Mouse (Mus musculus) erythroblast, adult 5-6 weeks (primary cell): ENCODE measurements around the gene Jade1. TPM values are rescaled to one million over a fixed set of nuclear protein-coding genes. Genes with fewer than 3 reads are reported as not detected.

ENCODE experiments used
- ATAC-seq: replicated peaks from 2 replicates; pipeline ENCODE4 v1.8.0; 2016; ENCODE audit warnings: moderate number of reproducible peaks, mild to moderate bottlenecking, moderate TSS enrichment, inconsistent platforms; ENCODE audit not compliant: poor library complexity, low FRiP score, severe bottlenecking
- total RNA-seq, 2 experiments: library from RNA; stranded (forward) in 1 of 2; stranded (reverse) in 1 of 2; fragments of 150-400 nt in 1 of 2; fragments of 200-764, 138-1000 nt in 1 of 2; gene quantifications; 2 replicates each; pipeline versions ENCODE4 v1.2.3 to v1.2.4; 2015 to 2017; ENCODE audit warnings: low replicate concordance in 2 of 2

Jade1 gene
- 11.9 and 14.4 TPM in 2 replicates for total RNA-seq (2015; ENCODE audit: low replicate concordance)
- total RNA-seq (2017; ENCODE audit: low replicate concordance), result 23.9 and 35.4 TPM in 2 replicates

- ATAC-seq, result no peak
These were observed at the start of gene Jade1 for GRCm38 (mm10) chr3:41555491-41556381. Jade1 (plus strand) TSS chr3:41555731.

GRCm38 (mm10) chr3:41509441-41509840 lies 46.1 kb upstream of the Jade1 start:
- ATAC-seq, result no peak

GRCm38 (mm10) chr3:41510191-41510590 lies 45.3 kb upstream of the Jade1 start:
- ATAC-seq, result no peak

GRCm38 (mm10) chr3:41510750-41511149 lies 44.8 kb upstream of the Jade1 start:
- no peak for ATAC-seq

GRCm38 (mm10) chr3:41514003-41514402 lies 41.5 kb upstream of the Jade1 start:
- ATAC-seq, result no peak

GRCm38 (mm10) chr3:41514683-41515305 lies 40.7 kb upstream of the Jade1 start:
- no peak for ATAC-seq

- no peak for ATAC-seq
These were observed 38.5 kb upstream of the Jade1 start for GRCm38 (mm10) chr3:41516961-41517518.

- no peak for ATAC-seq
These were observed 34.6 kb upstream of the Jade1 start for GRCm38 (mm10) chr3:41520925-41521324.

- ATAC-seq, result no peak
These were observed 33.8 kb upstream of the Jade1 start for GRCm38 (mm10) chr3:41521733-41522132.

GRCm38 (mm10) chr3:41522226-41523005 lies 33.1 kb upstream of the Jade1 start:
- no peak for ATAC-seq

- no peak for ATAC-seq
These were observed 32.5 kb upstream of the Jade1 start for GRCm38 (mm10) chr3:41523006-41523375.

GRCm38 (mm10) chr3:41523460-41523859 lies 32.1 kb upstream of the Jade1 start:
- no peak for ATAC-seq

GRCm38 (mm10) chr3:41528291-41528969 lies 27.1 kb upstream of the Jade1 start:
- no peak for ATAC-seq

- ATAC-seq, result no peak
These were observed 25.4 kb upstream of the Jade1 start for GRCm38 (mm10) chr3:41530156-41530555.

- ATAC-seq, result no peak
These were observed 24.0 kb upstream of the Jade1 start for GRCm38 (mm10) chr3:41531541-41531940.

- ATAC-seq, result no peak
These were observed 23.4 kb upstream of the Jade1 start for GRCm38 (mm10) chr3:41532109-41532508.

GRCm38 (mm10) chr3:41533660-41534059 lies 21.9 kb upstream of the Jade1 start:
- ATAC-seq, result no peak

GRCm38 (mm10) chr3:41537957-41538356 lies 17.6 kb upstream of the Jade1 start:
- no peak for ATAC-seq

- ATAC-seq, result no peak
These were observed 14.2 kb upstream of the Jade1 start for GRCm38 (mm10) chr3:41541313-41541712.

GRCm38 (mm10) chr3:41544451-41544850 lies 11.1 kb upstream of the Jade1 start:
- no peak for ATAC-seq
